Mouse (Mus musculus): Measurements from ENCODE around the gene Por.

Gene Por

GRCm38 (mm10) chr5:135778471-135779445, 108.9 kb downstream of the Por start, which contains the start of gene Mdh2:
Mdh2 (plus strand) TSS chr5:135778480.
- peak; percentile 98 for DNase-seq

- DNase-seq = no peak
Measured at GRCm38 (mm10) chr5:135780331-135780730, 110.5 kb downstream of the Por start.

GRCm38 (mm10) chr5:135782901-135783300, 113.1 kb downstream of the Por start:
- DNase-seq = no peak

All from right cerebral cortex, postnatal 4 days (tissue).